Mouse (Mus musculus) lung, postnatal 10 days (tissue): ENCODE measurements around the gene Crp.

Source experiments
- DNase-seq: peaks from one replicate; pipeline ENCODE4 v3.0.0; 2021

Gene Crp

GRCm38 (mm10) chr1:172751241-172751640 lies 53.4 kb downstream of the Crp start:
- DNase-seq = no peak

DNA sequence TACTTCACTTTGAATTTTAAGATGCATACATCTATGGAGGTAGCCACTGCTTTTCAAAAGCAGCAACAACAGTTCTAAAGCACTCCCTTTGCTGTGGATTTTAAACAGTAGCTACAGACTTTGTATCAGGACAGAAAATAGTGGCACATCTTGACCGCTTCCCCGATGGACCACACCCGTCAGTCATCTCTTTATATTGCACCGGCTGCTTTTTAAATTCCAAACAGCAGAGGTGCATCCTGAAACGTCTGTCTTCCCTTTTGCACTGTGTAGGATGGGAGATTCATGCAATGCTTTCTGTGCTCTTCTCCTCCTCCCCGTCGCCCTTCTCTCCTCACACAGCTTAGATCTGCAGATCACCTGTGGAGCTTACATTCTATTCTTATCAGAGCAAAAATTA lies 57.3 kb downstream of the Crp start:
- DNase-seq = no peak

GRCm38 (mm10) chr1:172759525-172759924 lies 61.7 kb downstream of the Crp start:
- no peak for DNase-seq

DNA sequence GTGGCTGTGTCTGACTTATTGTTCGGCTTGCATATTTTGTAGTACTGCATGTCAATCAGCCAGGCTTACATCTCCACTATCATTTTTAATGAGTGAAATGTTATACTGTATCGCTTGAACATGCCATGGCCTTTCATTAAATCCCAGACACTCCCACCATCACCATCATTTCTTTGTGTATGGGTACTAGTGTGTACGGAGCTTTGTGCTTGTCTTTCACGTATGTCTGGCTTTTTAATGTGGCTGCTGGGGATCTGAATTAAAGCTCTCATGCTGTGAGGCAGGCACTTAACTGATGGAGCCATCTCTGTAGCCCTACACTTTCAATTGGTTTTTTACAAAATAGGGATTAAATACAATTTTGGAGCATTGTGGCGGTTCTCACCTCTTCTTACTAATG lies 81.3 kb downstream of the Crp start:
- no peak for DNase-seq

- no peak for DNase-seq
Observed at GRCm38 (mm10) chr1:172785322-172785721, 87.5 kb downstream of the Crp start.

GRCm38 (mm10) chr1:172785886-172786285 lies 88.0 kb downstream of the Crp start:
- no peak for DNase-seq

DNA sequence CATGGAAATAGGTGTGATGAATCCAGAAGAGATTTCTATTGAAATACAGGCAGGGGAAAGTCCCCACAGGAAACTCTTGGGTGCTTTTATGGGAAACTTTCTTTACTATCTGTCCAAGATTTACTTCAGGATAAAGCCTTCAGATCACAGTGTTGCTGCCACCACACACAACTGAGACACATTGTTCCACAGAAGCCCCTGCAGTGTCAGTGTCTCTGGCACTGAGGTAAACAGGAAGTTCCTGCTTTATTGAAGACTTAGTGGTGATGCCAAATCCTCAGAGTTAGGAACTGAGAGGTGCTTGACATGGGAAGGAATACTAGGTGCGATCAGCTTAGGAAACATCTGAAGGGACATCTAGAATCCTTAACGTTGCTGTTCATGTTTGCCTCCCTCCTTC lies 131.1 kb downstream of the Crp start:
- peak; percentile 11 for DNase-seq

- no peak for DNase-seq
Observed at GRCm38 (mm10) chr1:172847044-172847761, 149.3 kb downstream of the Crp start.

GRCm38 (mm10) chr1:172848171-172848570 lies 150.3 kb downstream of the Crp start:
- no peak for DNase-seq

DNA sequence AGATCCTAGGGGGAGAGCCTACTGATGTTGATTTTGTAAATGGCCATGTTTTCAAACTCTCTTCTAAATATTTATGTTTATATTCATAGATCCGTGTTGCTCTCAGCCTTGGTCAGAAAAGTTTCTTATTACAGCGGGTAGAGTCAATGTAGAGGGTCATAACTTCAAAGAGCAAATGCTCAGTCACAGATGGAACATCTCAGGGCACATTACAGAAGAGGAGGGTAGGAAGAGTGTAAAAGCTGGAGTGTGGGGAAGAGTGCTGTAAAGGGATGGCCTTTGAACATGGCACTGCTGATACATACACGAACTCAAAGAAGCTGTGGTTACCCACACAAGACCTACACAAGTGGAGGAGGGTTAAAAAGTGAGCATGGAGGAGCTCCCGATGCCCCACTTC lies 177.4 kb downstream of the Crp start:
- no peak for DNase-seq

DNA sequence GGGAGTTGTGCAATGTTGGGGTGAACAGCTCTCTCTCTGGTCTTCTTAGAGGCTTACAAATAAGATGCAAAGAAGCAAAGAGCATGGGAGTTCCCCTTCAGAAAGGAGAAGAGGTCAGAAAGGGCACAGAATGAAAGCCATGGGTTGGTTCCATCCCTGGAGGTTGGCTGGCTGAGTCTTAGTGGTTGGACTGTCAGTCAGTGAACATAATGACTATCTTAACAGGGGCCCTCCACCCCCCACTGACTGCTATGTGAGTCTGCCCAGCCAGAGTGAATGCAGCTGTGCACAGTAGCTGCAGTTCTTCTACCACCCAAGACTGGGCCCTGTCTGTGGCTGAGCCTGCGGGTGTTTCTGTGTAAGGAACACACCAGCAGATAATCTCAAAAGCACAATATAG lies 178.8 kb downstream of the Crp start:
- no peak for DNase-seq
